Mouse (Mus musculus): ENCODE data around the gene Gdnf. TPM values are rescaled to one million over a fixed set of nuclear protein-coding genes. Genes with fewer than 3 reads are reported as not detected.

The Gdnf gene
- polyA plus RNA-seq, 1 experiment from 2014 or later = 2.2 TPM

DNA sequence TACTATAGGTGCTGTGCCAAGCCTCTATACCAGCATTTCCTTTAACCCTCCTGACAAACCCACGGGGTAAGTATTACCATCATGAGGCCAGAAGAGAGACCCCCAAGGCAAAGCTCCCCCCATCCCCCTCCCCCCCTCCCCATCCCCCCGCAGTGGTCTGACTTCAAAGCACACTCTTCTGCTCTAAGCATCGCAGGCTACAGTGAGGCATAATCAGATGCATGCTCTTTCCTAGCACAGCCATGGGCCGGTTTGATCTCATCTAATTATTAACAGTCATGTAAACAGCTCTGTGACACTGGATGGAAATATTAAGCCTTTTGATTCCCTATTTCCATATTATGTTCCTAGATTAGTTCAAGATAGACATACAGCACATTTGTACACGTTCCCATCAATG is 61.8 kb downstream of the Gdnf start:
- no peaks in the 10 kb centered on the region for H3K4me1 ChIP-seq (replicated peaks)
- 73% methylated on average over 5 of the region's 5 CpGs for WGBS
- no peak overlapping the region for H3K4me2 ChIP-seq (replicated peaks)
- no peak overlapping the region for H3K27ac ChIP-seq
- H3K36me3 ChIP-seq = no peaks in the 10 kb centered on the region
- H3K9ac ChIP-seq = no peak overlapping the region
- H3K27me3 ChIP-seq (replicated peaks) = no peaks in the 10 kb centered on the region
- ATAC-seq = no peak
- no peaks in the 10 kb centered on the region for H3K9me3 ChIP-seq
- H3K4me3 ChIP-seq (replicated peaks) = no peak overlapping the region

GRCm38 (mm10) chr15:7875879-7876278 is 65.2 kb downstream of the Gdnf start:
- 80% methylated on average over 6 of the region's 6 CpGs for WGBS

DNA sequence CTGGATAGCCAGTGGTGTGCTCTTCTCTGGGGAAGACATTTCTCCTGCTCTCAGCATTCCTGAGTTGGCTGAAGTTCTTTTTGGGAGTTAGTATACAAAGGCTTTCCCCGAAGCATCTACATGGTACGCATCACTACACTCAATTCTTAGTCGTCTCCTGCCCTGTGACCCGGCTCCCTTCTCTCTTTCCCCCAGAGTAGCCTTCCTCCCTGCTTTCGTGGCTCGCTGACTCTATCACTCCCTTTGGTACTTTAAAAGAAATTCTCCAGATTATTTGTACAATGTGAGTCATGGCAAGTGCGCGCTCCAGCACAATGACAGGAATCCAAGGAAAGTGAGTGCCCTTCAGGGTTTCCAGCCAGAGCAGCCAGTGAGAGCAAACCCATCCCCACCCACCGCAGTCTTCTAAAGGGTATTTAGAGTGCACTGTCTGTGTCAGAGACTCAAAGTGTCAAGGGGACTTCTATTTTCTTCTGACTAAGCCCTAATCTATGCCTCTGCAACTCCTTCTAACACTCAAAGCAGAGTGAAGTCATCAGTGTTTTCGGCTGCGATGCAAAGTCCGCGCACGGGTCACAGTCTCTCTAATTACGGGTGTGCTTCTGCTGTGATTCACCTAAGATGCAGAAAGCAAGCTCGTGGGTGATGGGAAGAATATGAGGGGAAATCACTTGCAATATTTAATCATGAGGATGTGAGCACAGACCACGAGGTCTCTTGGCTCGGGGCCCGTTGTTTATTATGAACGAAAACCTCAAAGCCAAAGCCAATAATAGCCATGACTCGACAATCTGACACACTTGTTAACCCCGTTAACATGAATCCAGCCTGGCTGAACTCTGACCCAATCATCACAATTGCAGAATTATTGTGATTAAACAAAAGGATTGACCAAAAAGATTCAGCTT is 67.2 kb downstream of the Gdnf start:
- H3K27me3 ChIP-seq (replicated peaks) = no peaks in the 10 kb centered on the region
- no peak overlapping the region for H3K9ac ChIP-seq
- H3K36me3 ChIP-seq = peaks cover 6% of the 10 kb centered on the region; the same call in 1 of the 2 replicates
- no peak for ATAC-seq
- H3K9me3 ChIP-seq = no peaks in the 10 kb centered on the region
- no peaks in the 10 kb centered on the region for H3K4me1 ChIP-seq (replicated peaks)
- no peak overlapping the region for H3K4me2 ChIP-seq (replicated peaks)
- H3K27ac ChIP-seq = no peak overlapping the region
- H3K4me3 ChIP-seq (replicated peaks) = no peak overlapping the region
- 76% methylated on average over 22 of the region's 22 CpGs for WGBS

More at GRCm38 (mm10) chr15:7875879-7876278, 65.2 kb downstream of the Gdnf start:
- H3K36me3 ChIP-seq = no peaks in the 10 kb centered on the region
- H3K4me3 ChIP-seq (replicated peaks) = no peak overlapping the region
- H3K4me2 ChIP-seq (replicated peaks) = no peak overlapping the region
- no peaks in the 10 kb centered on the region for H3K9me3 ChIP-seq
- H3K27me3 ChIP-seq (replicated peaks) = no peaks in the 10 kb centered on the region
- no peak overlapping the region for H3K27ac ChIP-seq
- H3K4me1 ChIP-seq (replicated peaks) = no peaks in the 10 kb centered on the region
- no peak overlapping the region for H3K9ac ChIP-seq
- no peak for ATAC-seq

DNA sequence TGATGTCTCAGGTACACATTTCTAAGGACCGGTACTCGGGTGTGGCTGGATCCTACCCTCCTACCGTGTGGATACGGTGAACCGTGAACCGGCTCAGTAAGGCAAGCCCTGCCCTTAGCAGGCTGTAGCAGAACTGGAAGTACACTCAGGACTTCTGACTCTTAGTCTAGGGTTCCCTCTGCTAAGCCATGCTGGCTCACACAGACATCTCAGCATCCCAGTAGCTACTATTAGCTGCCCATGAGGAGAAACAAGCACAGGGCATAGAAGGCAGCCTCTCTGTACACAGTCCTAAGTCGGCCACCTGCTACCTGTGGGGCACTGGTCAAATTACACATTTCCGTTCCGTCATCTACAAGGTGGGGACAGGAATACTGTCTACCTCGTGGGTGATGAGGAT is 68.2 kb downstream of the Gdnf start:
- no peak overlapping the region for H3K27ac ChIP-seq
- H3K4me2 ChIP-seq (replicated peaks) = no peak overlapping the region
- H3K4me3 ChIP-seq (replicated peaks) = no peak overlapping the region
- 88% methylated on average over 10 of the region's 10 CpGs for WGBS
- no peaks in the 10 kb centered on the region for H3K27me3 ChIP-seq (replicated peaks)
- H3K36me3 ChIP-seq = peaks cover 6% of the 10 kb centered on the region; the same call in 1 of the 2 replicates
- H3K4me1 ChIP-seq (replicated peaks) = no peaks in the 10 kb centered on the region
- ATAC-seq = no peak
- no peaks in the 10 kb centered on the region for H3K9me3 ChIP-seq
- H3K9ac ChIP-seq = no peak overlapping the region

DNA sequence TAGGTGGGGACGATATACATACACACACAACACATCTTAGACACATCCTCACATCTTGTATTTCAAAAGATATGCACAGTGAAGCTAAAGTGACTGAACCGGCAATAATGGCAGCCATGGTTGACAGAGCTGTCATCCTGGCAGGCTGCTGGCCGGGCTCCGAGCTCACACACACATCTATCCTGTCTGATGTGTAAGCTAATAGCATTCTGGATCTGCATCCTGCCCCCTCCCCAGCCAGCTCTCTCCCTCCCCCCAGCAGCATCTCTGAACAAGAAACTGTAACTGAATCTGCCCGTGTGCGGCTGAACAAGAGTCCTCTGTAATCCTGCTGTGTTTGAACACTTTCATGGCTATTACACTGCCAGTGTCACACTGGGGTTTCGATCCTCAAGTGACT is 69.3 kb downstream of the Gdnf start:
- peaks cover 6% of the 10 kb centered on the region; the same call in 1 of the 2 replicates for H3K36me3 ChIP-seq
- H3K4me3 ChIP-seq (replicated peaks) = no peak overlapping the region
- 79% methylated on average over 7 of the region's 7 CpGs for WGBS
- H3K9ac ChIP-seq = no peak overlapping the region
- ATAC-seq = no peak
- no peak overlapping the region for H3K27ac ChIP-seq
- H3K27me3 ChIP-seq (replicated peaks) = no peaks in the 10 kb centered on the region
- H3K9me3 ChIP-seq = no peaks in the 10 kb centered on the region
- no peaks in the 10 kb centered on the region for H3K4me1 ChIP-seq (replicated peaks)
- H3K4me2 ChIP-seq (replicated peaks) = no peak overlapping the region

DNA sequence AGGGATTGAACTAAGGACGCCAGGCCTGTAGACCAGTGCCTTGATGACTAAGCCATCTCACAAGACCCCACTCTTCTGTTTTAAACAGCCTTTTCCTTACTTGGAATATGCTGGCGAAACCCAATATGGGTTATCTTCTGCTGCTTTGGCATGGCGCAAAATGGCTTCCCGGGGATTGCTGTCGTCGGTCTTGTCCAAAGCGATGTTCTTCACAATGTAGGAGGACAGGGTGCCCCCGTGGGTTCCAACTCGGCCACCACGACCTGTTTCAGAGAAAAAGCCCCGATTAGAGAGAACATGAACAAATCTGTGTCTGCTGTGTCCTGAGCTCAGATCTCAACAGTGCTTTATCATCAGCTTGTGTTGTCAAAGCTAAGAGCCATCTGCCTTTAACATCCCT is 73.5 kb downstream of the Gdnf start:
- H3K4me2 ChIP-seq (replicated peaks) = no peak overlapping the region
- H3K36me3 ChIP-seq = peaks cover 6% of the 10 kb centered on the region; the same call in 1 of the 2 replicates
- no peaks in the 10 kb centered on the region for H3K9me3 ChIP-seq
- no peak for ATAC-seq
- no peaks in the 10 kb centered on the region for H3K4me1 ChIP-seq (replicated peaks)
- H3K4me3 ChIP-seq (replicated peaks) = no peak overlapping the region
- H3K9ac ChIP-seq = no peak overlapping the region
- H3K27ac ChIP-seq = no peak overlapping the region
- no peaks in the 10 kb centered on the region for H3K27me3 ChIP-seq (replicated peaks)
- 88% methylated on average over 11 of the region's 11 CpGs for WGBS

DNA sequence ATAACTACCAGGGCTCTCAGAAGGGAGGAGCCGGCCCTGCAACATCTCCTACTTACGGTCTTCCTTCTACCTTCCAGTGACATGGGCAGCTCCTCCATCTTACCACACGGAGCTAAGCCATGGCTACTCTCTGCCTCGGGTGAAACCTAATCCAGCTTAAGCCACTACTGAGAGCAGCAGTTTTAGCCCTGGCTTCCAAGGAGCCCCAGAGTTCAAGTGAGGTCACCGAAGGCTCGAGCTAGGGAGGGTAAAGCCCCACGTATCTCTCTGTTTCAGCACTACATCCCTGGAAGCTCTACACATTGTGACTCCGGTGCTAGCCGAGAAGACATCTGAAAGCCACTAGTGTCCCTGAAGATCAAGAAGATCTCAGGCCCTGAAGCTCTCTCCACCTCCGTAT is 74.5 kb downstream of the Gdnf start:
- no peaks in the 10 kb centered on the region for H3K27me3 ChIP-seq (replicated peaks)
- WGBS = 66% methylated on average over 10 of the region's 10 CpGs
- no peak overlapping the region for H3K4me3 ChIP-seq (replicated peaks)
- no peak for ATAC-seq
- no peaks in the 10 kb centered on the region for H3K4me1 ChIP-seq (replicated peaks)
- no peak overlapping the region for H3K27ac ChIP-seq
- no peak overlapping the region for H3K4me2 ChIP-seq (replicated peaks)
- no peaks in the 10 kb centered on the region for H3K9me3 ChIP-seq
- H3K9ac ChIP-seq = no peak overlapping the region
- peaks cover 6% of the 10 kb centered on the region; the same call in 1 of the 2 replicates for H3K36me3 ChIP-seq

GRCm38 (mm10) chr15:7886591-7886990 is 75.9 kb downstream of the Gdnf start:
- H3K4me3 ChIP-seq (replicated peaks) = no peak overlapping the region
- H3K36me3 ChIP-seq = peaks cover 4% of the 10 kb centered on the region; the same call in 1 of the 2 replicates
- no peak overlapping the region for H3K9ac ChIP-seq
- 82% methylated on average over 8 of the region's 8 CpGs for WGBS
- H3K27ac ChIP-seq = no peak overlapping the region
- H3K4me1 ChIP-seq (replicated peaks) = peaks cover 6% of the 10 kb centered on the region
- H3K4me2 ChIP-seq (replicated peaks) = no peak overlapping the region
- no peaks in the 10 kb centered on the region for H3K9me3 ChIP-seq
- no peaks in the 10 kb centered on the region for H3K27me3 ChIP-seq (replicated peaks)
- ATAC-seq = no peak

Data from intestine, embryonic 15.5 days (tissue).